ENCODE assay signal across 8 mouse cellular contexts in genomic region chr1:92744528-92745241, GRCm38 (mm10).
DNase-seq lines count a peak whose midpoint lies in the region; ATAC-seq lines count a peak whose summit lies in the region.

No protein-coding gene starts in this region.

- peak; percentile 58 for ATAC-seq in megakaryocyte progenitor cell, adult 5-6 weeks (replicated peaks; ENCODE audit: poor library complexity)
- no peak for ATAC-seq in frontal cortex, adult (ENCODE audit: low TSS enrichment)

- intact Hi-C loops in left cerebral cortex, postnatal 4 days (cut with DNase I), result no loop called here

- peak; percentile 90 for DNase-seq in left cerebral cortex, postnatal 4 days
- no peak for DNase-seq in left cerebral cortex, adult 8-10 months (ENCODE audit: low spot score in 2 of 2)
- peak; percentile 85 for DNase-seq in adrenal gland, postnatal 14 days
- DNase-seq in heart, adult 18-20 months, result peak; percentile 81
- DNase-seq in layer of hippocampus, adult 8-10 months (ENCODE audit: low spot score in 2 of 2), result no peak
- DNase-seq in frontal cortex, postnatal 10 days (ENCODE audit: low spot score in 2 of 2), result no peak

Comparison
In these comparisons a context has a peak if more than half of its experiments do, and no peak if none do; other contexts are left out.
1. DNase-seq: peak in left cerebral cortex, postnatal 4 days (single experiment), adrenal gland, postnatal 14 days (single experiment) and heart, adult 18-20 months (2 of 2); none in left cerebral cortex, adult 8-10 months (0 of 2), layer of hippocampus, adult 8-10 months (0 of 2) and frontal cortex, postnatal 10 days (0 of 2).